Mouse (Mus musculus): Measurements from ENCODE around the gene Ctrb1.

Ctrb1 gene

GRCm38 (mm10) chr8:111708265-111708664, 17.5 kb upstream of the Ctrb1 start:
- TF ChIP-seq GATA4 (IDR thresholded peaks at IDR 0.05; ENCODE audit: insufficient replicate concordance, low read length): no peak

- TF ChIP-seq GATA4 (IDR thresholded peaks at IDR 0.05; ENCODE audit: insufficient replicate concordance, low read length): no peak
Measured at GRCm38 (mm10) chr8:111705699-111706098, 14.9 kb upstream of the Ctrb1 start.

- TF ChIP-seq GATA4 (IDR thresholded peaks at IDR 0.05; ENCODE audit: insufficient replicate concordance, low read length): no peak
Measured at GRCm38 (mm10) chr8:111705222-111705621, 14.4 kb upstream of the Ctrb1 start.

- TF ChIP-seq GATA4 (IDR thresholded peaks at IDR 0.05; ENCODE audit: insufficient replicate concordance, low read length): no peak
Measured at GRCm38 (mm10) chr8:111704585-111704984, 13.8 kb upstream of the Ctrb1 start.

GRCm38 (mm10) chr8:111701380-111701779, 10.6 kb upstream of the Ctrb1 start:
- no peak for TF ChIP-seq GATA4 (IDR thresholded peaks at IDR 0.05; ENCODE audit: insufficient replicate concordance, low read length)

GRCm38 (mm10) chr8:111700740-111701139, 9.9 kb upstream of the Ctrb1 start:
- TF ChIP-seq GATA4 (IDR thresholded peaks at IDR 0.05; ENCODE audit: insufficient replicate concordance, low read length): no peak

- no peak for TF ChIP-seq GATA4 (IDR thresholded peaks at IDR 0.05; ENCODE audit: insufficient replicate concordance, low read length)
Measured at GRCm38 (mm10) chr8:111700201-111700600, 9.4 kb upstream of the Ctrb1 start.

GRCm38 (mm10) chr8:111699035-111699434, 8.2 kb upstream of the Ctrb1 start:
- no peak for TF ChIP-seq GATA4 (IDR thresholded peaks at IDR 0.05; ENCODE audit: insufficient replicate concordance, low read length)

- TF ChIP-seq GATA4 (IDR thresholded peaks at IDR 0.05; ENCODE audit: insufficient replicate concordance, low read length): no peak
Measured at GRCm38 (mm10) chr8:111697655-111698054, 6.8 kb upstream of the Ctrb1 start.

GRCm38 (mm10) chr8:111695441-111695840, 4.6 kb upstream of the Ctrb1 start:
- no peak for TF ChIP-seq GATA4 (IDR thresholded peaks at IDR 0.05; ENCODE audit: insufficient replicate concordance, low read length)

- TF ChIP-seq GATA4 (IDR thresholded peaks at IDR 0.05; ENCODE audit: insufficient replicate concordance, low read length): no peak
Measured at GRCm38 (mm10) chr8:111693261-111693741, 2.5 kb upstream of the Ctrb1 start.

- TF ChIP-seq GATA4 (IDR thresholded peaks at IDR 0.05; ENCODE audit: insufficient replicate concordance, low read length): no peak
Measured at GRCm38 (mm10) chr8:111686881-111687280, 3.9 kb downstream of the Ctrb1 start.

GRCm38 (mm10) chr8:111682521-111682920, 8.3 kb downstream of the Ctrb1 start:
- TF ChIP-seq GATA4 (IDR thresholded peaks at IDR 0.05; ENCODE audit: insufficient replicate concordance, low read length): no peak

- TF ChIP-seq GATA4 (IDR thresholded peaks at IDR 0.05; ENCODE audit: insufficient replicate concordance, low read length): no peak
Measured at GRCm38 (mm10) chr8:111681153-111681552, 9.7 kb downstream of the Ctrb1 start.

GRCm38 (mm10) chr8:111680423-111681028, 10.3 kb downstream of the Ctrb1 start:
- TF ChIP-seq GATA4 (IDR thresholded peaks at IDR 0.05; ENCODE audit: insufficient replicate concordance, low read length): no peak

- TF ChIP-seq GATA4 (IDR thresholded peaks at IDR 0.05; ENCODE audit: insufficient replicate concordance, low read length): no peak
Measured at GRCm38 (mm10) chr8:111678848-111679247, 12.0 kb downstream of the Ctrb1 start.

- TF ChIP-seq GATA4 (IDR thresholded peaks at IDR 0.05; ENCODE audit: insufficient replicate concordance, low read length): no peak
Measured at GRCm38 (mm10) chr8:111678111-111678510, 12.7 kb downstream of the Ctrb1 start.

Data from liver, adult (tissue).